Mouse (Mus musculus): ENCODE measurements around the gene Mpped2.

GRCm38 (mm10) chr2:106825461-106825860 lies 132.4 kb downstream of the Mpped2 start:
- TF ChIP-seq POLR2A (IDR thresholded peaks at IDR 0.05; ENCODE audit: insufficient read length, low read depth) (no peak), E2F4 (IDR thresholded peaks at IDR 0.05; ENCODE audit: insufficient read depth) (no peak), MYOG (IDR thresholded peaks at IDR 0.05; ENCODE audit: control insufficient read depth in 1 of 3, insufficient read depth in 1 of 3, insufficient read length in 2 of 3, low read depth in 2 of 3) (no peak), TCF12 (IDR thresholded peaks at IDR 0.05; ENCODE audit: insufficient read depth, poor library complexity, severe bottlenecking) (no peak), SRF (IDR thresholded peaks at IDR 0.05; ENCODE audit: control insufficient read depth, insufficient read length, low read depth) (no peak), MAX (IDR thresholded peaks at IDR 0.05; ENCODE audit: low read depth) (no peak), USF1 (IDR thresholded peaks at IDR 0.05; ENCODE audit: low read depth) (no peak), TCF3 (IDR thresholded peaks at IDR 0.05; ENCODE audit: insufficient read length, low read depth) (no peak), POLR2AphosphoS2 (IDR thresholded peaks at IDR 0.05; ENCODE audit: insufficient read length, low read depth) (no peak)

Data from myocyte (in vitro differentiated cells).